Mouse (Mus musculus) ES-Bruce4 (cell line): Measurements from ENCODE around the gene Mup2. TPM values are rescaled to one million over a fixed set of nuclear protein-coding genes. Genes with fewer than 3 reads are reported as not detected.
"Not testable (repeated sequence)": the region's sequence is repeated elsewhere in the genome, so short reads cannot be mapped to it uniquely, and the experiment has no call there.

ENCODE experiments used
- H3K27ac ChIP-seq: 2 replicates; pipeline ENCODE4 v1.5.1; 2012; ENCODE audit warnings: low read length, inconsistent platforms; ENCODE audit not compliant: insufficient read depth
- H3K27me3 ChIP-seq: 2 replicates; pipeline ENCODE4 v1.6.1; 2012; ENCODE audit warnings: mild to moderate bottlenecking, low read length, inconsistent platforms; ENCODE audit not compliant: control insufficient read depth, poor library complexity, insufficient read depth, severe bottlenecking
- H3K36me3 ChIP-seq: 2 replicates; pipeline ENCODE4 v1.6.1; 2012; ENCODE audit warnings: inconsistent platforms, mild to moderate bottlenecking, low read length, moderate library complexity; ENCODE audit not compliant: control insufficient read depth, poor library complexity, insufficient read depth, severe bottlenecking
- H3K4me1 ChIP-seq: one replicate; pipeline ENCODE4 v1.8.1; 2011; ENCODE audit warnings: low read length; ENCODE audit not compliant: control insufficient read depth, insufficient read depth
- H3K4me3 ChIP-seq: 2 replicates; pipeline ENCODE4 v1.5.1; 2011; ENCODE audit warnings: low read depth, mild to moderate bottlenecking, low read length
- H3K9ac ChIP-seq: 2 replicates; pipeline ENCODE4 v1.6.1; 2012; ENCODE audit warnings: low read depth, mild to moderate bottlenecking, inconsistent platforms; ENCODE audit not compliant: poor library complexity, severe bottlenecking
- H3K9me3 ChIP-seq: replicated peaks from 2 replicates; pipeline ENCODE4 v1.6.1; 2012; ENCODE audit warnings: mild to moderate bottlenecking, low read length, inconsistent platforms; ENCODE audit not compliant: control insufficient read depth, poor library complexity, insufficient read depth, severe bottlenecking
- polyA plus RNA-seq: library from polyadenylated mRNA; stranded (reverse); fragments of >200 nt; gene quantifications from 2 replicates; pipeline ENCODE4 v1.2.4, GENCODE M21; 2011; ENCODE audit warnings: low read depth; ENCODE audit not compliant: missing spikeins, insufficient read depth, insufficient read length

Mup2 gene
- not detected in 2 replicates for polyA plus RNA-seq

GRCm38 (mm10) chr4:60154189-60154588, at the start of gene Mup2:
Mup2 (minus strand) TSS chr4:60154289.
- not testable (repeated sequence) for H3K36me3 ChIP-seq, H3K27me3 ChIP-seq, H3K4me3 ChIP-seq, H3K27ac ChIP-seq, H3K9ac ChIP-seq, H3K9me3 ChIP-seq, H3K4me1 ChIP-seq

Other genes with a start within 250 kb of the Mup2 start
- gene Slc46a2, start 239.2 kb downstream of the Mup2 start, polyA plus RNA-seq = not detected in 2 replicates
- gene Mup4, start 193.6 kb downstream of the Mup2 start, polyA plus RNA-seq = not detected in 2 replicates
- 15.3 and 19.4 TPM in 2 replicates for gene Mup6, start 190.0 kb downstream of the Mup2 start, polyA plus RNA-seq
- gene Mup7, start 83.8 kb downstream of the Mup2 start, polyA plus RNA-seq = not detected in 2 replicates
- not detected in 2 replicates for gene Mup8, start 68.3 kb upstream of the Mup2 start, polyA plus RNA-seq